Mouse (Mus musculus): ENCODE results near the gene Sema3e.

Sema3e gene

GRCm38 (mm10) chr5:14025205-14026124, at the start of gene Sema3e:
TSS of gene Sema3e (plus strand) at chr5:14025276.
- peak in 1 of 2 experiments; percentile 26 for DNase-seq (ENCODE audit: low spot score in 2 of 2)

GRCm38 (mm10) chr5:13977576-13977975, 47.5 kb upstream of the Sema3e start:
- no peak for DNase-seq (ENCODE audit: low spot score in 2 of 2)

- DNase-seq (ENCODE audit: low spot score in 2 of 2), result no peak
Measured at GRCm38 (mm10) chr5:13979156-13979555, 45.9 kb upstream of the Sema3e start.

DNA sequence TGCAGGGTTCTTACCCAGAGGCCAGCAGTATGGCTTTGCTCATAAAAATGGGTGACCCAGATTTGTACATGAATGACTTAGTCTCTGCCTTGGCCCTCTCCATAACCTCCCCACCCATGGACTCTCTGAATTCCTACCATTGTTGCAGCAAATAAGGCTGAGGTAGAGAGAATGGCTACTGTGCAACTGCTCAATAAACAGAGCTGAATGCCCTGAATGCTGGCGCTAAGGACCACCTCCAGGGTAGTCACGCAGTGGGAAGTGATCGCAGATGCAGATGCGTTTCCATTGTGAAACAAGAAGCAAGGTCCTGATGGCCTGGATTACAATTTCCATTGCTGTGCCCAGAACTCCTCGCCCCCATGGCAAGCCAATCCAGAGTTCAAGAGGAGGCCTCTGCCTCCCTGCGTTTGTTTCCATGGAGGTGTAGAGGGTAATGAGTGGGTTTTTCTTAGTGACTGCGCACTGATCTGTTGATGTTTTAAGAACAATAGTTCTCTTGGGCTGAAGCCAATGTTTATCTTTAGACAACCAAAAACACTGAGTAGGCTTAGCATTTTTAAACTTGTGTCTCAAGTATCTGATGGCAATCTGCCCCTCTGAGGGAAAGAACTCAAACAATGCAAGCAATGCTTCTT, 42.5 kb upstream of the Sema3e start:
- no peak for DNase-seq (ENCODE audit: low spot score in 2 of 2)

GRCm38 (mm10) chr5:13983608-13984007, 41.5 kb upstream of the Sema3e start:
- DNase-seq (ENCODE audit: low spot score in 2 of 2), result no peak

GRCm38 (mm10) chr5:13985669-13986068, 39.4 kb upstream of the Sema3e start:
- DNase-seq (ENCODE audit: low spot score in 2 of 2), result no peak

DNA sequence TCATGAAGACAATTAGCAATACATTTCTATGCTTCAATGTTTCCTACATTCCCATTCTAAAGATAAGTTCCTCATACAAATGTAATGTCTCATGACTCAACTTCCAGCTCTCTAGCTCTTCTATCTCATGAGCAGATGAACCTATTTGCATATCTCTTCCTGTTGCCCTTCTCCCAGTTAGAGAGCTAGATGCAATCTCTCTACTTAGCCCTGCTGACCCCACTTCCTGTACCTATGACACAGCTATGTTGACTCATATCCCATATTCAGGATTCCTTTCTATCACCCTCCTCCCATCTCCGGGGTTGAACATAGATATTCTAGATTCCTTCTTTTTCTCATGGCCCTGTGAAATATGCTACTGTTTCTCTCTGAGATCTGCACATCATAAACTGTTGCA, 38.0 kb upstream of the Sema3e start:
- no peak for DNase-seq (ENCODE audit: low spot score in 2 of 2)

DNA sequence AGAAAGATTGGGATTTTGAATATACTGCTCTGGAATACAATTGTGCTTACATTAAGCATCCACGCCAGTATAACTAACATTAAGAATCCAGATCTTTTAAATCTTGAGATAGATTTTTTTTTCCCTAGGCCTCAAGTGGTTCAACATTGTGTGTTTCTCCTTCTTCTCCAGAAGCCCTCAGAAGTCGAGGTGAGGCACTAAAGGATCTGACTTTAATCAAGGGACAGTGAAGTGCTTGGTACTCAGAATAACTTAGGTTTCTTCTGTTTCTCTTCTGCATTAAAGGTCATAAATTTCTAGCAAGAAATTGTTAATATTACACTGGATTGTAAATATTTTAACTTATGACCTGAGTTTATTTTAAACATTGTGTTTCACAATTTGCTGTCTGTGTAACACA, 37.1 kb upstream of the Sema3e start:
- no peak for DNase-seq (ENCODE audit: low spot score in 2 of 2)

DNA sequence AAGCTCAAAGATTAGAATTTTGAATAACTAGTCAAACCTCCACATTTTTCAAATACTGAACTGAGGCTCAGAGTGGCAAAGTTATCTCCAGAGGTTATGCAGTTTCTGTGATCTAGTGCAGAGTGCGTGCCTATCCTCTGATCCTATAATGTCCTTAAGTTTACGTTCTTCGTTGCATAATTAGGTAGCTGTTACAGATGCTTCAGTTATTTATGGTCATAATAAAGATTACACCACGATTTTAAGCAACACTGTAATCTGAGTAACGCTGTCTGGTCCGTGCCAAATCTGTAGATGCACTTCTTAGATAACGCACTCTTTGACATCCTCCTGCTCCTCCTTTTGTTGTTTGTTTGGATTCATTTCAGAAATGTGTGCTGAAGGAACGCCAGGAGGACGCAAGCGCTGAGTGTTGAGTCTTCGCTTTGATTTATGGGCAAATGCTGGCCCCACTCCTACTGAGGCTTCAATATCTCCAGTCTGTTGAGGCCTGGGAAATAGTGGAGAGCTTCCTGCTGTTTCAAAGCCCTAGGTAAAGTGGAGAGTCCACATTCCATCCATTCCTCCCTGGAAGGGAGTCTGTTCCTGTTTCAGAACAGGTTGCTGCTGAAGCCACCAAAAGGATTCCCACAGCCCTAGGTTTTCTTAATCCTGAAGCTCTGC, 32.2 kb upstream of the Sema3e start:
- DNase-seq (ENCODE audit: low spot score in 2 of 2), result no peak

GRCm38 (mm10) chr5:14028341-14028740, 3.3 kb downstream of the Sema3e start:
- DNase-seq (ENCODE audit: low spot score in 2 of 2), result no peak

- DNase-seq (ENCODE audit: low spot score in 2 of 2), result no peak
Measured at GRCm38 (mm10) chr5:14030796-14031195, 5.7 kb downstream of the Sema3e start.

DNA sequence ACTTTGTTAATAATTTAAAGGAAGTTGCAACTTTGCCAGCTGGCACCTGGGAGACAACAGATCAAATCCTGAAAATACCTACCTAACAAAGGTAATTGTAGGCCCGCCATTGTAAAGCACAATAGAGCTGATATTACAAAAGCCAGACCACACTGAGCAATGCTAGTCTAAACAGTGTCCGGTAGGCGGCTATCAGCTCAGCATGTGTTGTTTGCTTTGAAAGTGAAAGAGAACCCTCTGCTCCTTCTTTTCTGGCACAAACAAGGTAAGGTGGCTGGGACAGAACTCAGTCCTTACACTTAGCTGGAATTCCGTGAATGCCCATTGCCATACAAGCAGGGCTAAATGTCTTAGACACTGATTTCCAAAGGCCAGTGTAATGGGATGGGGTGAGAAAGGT, 7.0 kb downstream of the Sema3e start:
- DNase-seq (ENCODE audit: low spot score in 2 of 2), result no peak

GRCm38 (mm10) chr5:14033302-14033701, 8.2 kb downstream of the Sema3e start:
- no peak for DNase-seq (ENCODE audit: low spot score in 2 of 2)

- DNase-seq (ENCODE audit: low spot score in 2 of 2), result peak in 1 of 2 experiments; percentile 10
Measured at GRCm38 (mm10) chr5:14038813-14039496, 13.9 kb downstream of the Sema3e start.

DNA sequence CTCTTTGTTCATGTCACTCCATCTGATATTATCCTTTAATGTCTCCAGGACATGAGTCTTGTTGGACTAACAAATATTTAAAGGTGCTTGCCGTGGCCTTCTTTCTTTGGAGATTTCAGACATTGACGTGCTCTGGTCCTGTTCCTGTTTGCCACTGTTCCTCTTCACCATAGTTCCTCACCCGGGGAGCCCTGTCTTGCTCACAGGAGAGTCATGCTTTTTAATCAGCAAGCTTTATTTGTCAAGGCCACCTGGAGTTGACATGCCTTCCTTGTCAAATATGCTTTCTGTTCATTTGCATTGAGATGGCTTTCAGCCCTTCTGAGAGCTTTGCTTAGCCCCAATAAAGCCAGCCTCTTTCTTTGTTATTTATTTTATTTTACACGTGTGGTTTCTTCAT, 15.1 kb downstream of the Sema3e start:
- no peak for DNase-seq (ENCODE audit: low spot score in 2 of 2)

DNA sequence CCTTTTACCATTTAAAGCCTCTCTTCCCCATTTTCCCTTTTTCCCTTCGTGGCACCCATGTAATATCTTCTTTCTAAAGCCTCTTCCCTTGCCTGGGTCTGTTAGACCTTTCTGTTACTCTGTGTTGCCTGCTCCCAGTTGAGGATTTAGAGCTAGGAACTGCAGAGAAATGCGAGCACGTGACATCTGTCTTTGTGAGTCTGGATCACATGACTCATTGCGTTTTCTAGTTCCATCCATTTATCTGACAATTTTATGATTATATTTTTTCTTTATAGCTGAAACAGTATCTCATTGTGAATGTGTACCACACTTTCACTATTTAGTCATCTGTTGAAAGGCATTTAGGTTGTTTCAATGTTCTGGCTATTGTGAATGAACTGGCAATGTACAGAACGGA, 18.0 kb downstream of the Sema3e start:
- no peak for DNase-seq (ENCODE audit: low spot score in 2 of 2)

DNA sequence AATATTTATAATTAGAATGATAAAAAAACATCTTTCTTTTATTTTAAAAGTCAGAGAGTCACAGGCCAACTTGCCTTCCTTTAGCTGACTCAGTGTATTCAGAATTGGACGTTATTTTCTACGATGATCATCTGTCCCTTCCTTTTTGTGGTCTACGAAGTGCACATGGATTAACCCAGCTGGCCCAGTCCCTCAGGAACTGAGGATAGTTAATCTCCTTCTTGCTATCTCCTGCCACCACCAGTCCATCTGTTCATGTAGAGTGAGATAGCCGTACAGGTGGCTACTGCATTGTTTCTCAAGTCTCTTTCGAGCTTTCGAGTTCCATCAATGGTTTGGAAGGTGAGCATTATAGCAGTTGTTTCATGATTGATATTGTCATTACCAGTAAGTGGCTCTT, 18.9 kb downstream of the Sema3e start:
- no peak for DNase-seq (ENCODE audit: low spot score in 2 of 2)

- DNase-seq (ENCODE audit: low spot score in 2 of 2), result no peak
Measured at GRCm38 (mm10) chr5:14048660-14049059, 23.6 kb downstream of the Sema3e start.

DNA sequence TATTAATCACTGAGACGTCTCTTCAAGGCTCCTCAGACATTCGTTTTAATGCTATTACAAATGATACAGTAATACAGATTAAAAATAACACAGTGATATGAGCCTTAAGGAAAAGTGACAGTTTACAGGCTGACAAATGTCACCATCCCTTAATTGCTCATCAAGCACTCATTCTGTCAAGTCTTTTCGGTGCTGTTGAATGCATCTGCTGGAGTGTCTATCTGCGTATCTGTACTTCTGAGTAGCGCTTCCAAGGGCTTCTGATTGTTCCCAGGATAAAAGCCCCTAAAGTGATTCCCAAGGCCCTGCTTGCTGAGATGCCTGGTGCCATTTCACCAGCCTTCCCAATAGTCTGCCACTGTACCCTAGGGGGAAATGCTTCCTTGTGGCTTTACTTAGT, 29.4 kb downstream of the Sema3e start:
- DNase-seq (ENCODE audit: low spot score in 2 of 2), result no peak

- DNase-seq (ENCODE audit: low spot score in 2 of 2), result no peak
Measured at GRCm38 (mm10) chr5:14059895-14060553, 34.9 kb downstream of the Sema3e start.

DNA sequence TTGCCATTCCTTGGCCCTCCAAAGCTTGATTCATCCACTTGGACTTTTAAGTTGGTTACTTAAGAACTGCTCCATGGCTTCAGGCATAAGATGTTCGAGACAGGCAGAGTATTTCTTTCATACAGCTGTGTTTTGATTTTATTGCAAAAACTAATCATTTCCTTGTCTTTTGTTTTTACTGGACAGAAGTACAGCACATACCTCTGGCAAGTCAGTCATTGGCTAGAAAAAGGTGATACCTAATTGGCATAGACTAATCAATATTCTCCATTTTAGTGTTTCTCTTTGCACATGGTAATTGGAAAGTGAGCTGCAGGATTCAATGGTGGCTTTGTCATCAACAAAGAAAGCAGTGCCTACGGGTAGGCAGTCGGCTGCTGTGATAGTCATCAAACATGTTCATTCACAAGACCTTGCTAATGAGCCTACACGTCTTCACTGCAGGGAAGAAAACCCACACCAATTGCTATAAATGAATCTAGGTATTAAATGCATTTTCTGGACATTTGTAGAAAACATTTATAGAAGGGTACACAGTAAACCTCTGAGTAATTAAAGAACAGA, 37.9 kb downstream of the Sema3e start:
- DNase-seq (ENCODE audit: low spot score in 2 of 2), result no peak
